Mouse (Mus musculus): Measurements from ENCODE around the gene Gramd1b.

Gramd1b gene

GRCm38 (mm10) chr9:40422368-40423057, 108.7 kb downstream of the Gramd1b start:
- DNase-seq = no peak

GRCm38 (mm10) chr9:40420652-40421335, 110.4 kb downstream of the Gramd1b start:
- no peak for DNase-seq

GRCm38 (mm10) chr9:40418803-40419202, 112.4 kb downstream of the Gramd1b start:
- no peak for DNase-seq

- peak; percentile 28 for DNase-seq
Observed at GRCm38 (mm10) chr9:40416150-40416549, 115.0 kb downstream of the Gramd1b start.

- peak; percentile 77 for DNase-seq
Observed at GRCm38 (mm10) chr9:40414904-40415766, 116.0 kb downstream of the Gramd1b start.

- peak; percentile 63 for DNase-seq
Observed at GRCm38 (mm10) chr9:40414498-40414903, 116.7 kb downstream of the Gramd1b start.

- no peak for DNase-seq
Observed at GRCm38 (mm10) chr9:40413601-40414000, 117.6 kb downstream of the Gramd1b start.

GRCm38 (mm10) chr9:40412931-40413330, 118.3 kb downstream of the Gramd1b start:
- DNase-seq = no peak

GRCm38 (mm10) chr9:40412246-40412645, 118.9 kb downstream of the Gramd1b start:
- no peak for DNase-seq

- DNase-seq = no peak
Observed at GRCm38 (mm10) chr9:40410895-40411294, 120.3 kb downstream of the Gramd1b start.

GRCm38 (mm10) chr9:40409071-40409470, 122.1 kb downstream of the Gramd1b start:
- no peak for DNase-seq

GRCm38 (mm10) chr9:40408415-40408814, 122.8 kb downstream of the Gramd1b start:
- DNase-seq = no peak

GRCm38 (mm10) chr9:40407876-40408275, 123.3 kb downstream of the Gramd1b start:
- no peak for DNase-seq

- no peak for DNase-seq
Observed at GRCm38 (mm10) chr9:40405804-40406203, 125.4 kb downstream of the Gramd1b start.

- DNase-seq = no peak
Observed at GRCm38 (mm10) chr9:40405263-40405662, 125.9 kb downstream of the Gramd1b start.

GRCm38 (mm10) chr9:40404637-40405036, 126.5 kb downstream of the Gramd1b start:
- DNase-seq = no peak

GRCm38 (mm10) chr9:40403750-40404149, 127.4 kb downstream of the Gramd1b start:
- DNase-seq = no peak

- no peak for DNase-seq
Observed at GRCm38 (mm10) chr9:40401818-40402217, 129.4 kb downstream of the Gramd1b start.

GRCm38 (mm10) chr9:40400854-40401253, 130.3 kb downstream of the Gramd1b start:
- no peak for DNase-seq

- no peak for DNase-seq
Observed at GRCm38 (mm10) chr9:40400171-40400570, 131.0 kb downstream of the Gramd1b start.

- no peak for DNase-seq
Observed at GRCm38 (mm10) chr9:40399359-40399932, 131.7 kb downstream of the Gramd1b start.

- DNase-seq = no peak
Observed at GRCm38 (mm10) chr9:40397471-40398245, 133.5 kb downstream of the Gramd1b start.

Data from thymus, postnatal 14 days (tissue).